Mouse (Mus musculus) heart, postnatal 14 days (tissue): ENCODE measurements at regions not wholly inside any gene's neighbourhood (a gene's known extent, or its start where the extent isn't known, plus 50 kb on each side); places are given as distances from the start of the nearest gene placed in this dataset.

Experiments used
- microRNA-seq, 2 experiments: library from miRNA; unstranded; fragments of <30 nt; microRNA quantifications; one replicate each; pipeline ENCODE4 v1.2.0; 2021 to 2022

Small RNA genes in the stretch of these regions (microRNA-seq; reads per million reads assigned to microRNA genes)
- gene Gm25748 = 0 reads per million in 2 experiments
